Mouse (Mus musculus) adipocyte (in vitro differentiated cells): ENCODE results near the gene Mogs.

Experiments
- DNase-seq: peaks from one replicate; pipeline ENCODE4 v3.0.0-alpha.2; 2016; ENCODE audit warnings: low spot score

Mogs gene

DNA sequence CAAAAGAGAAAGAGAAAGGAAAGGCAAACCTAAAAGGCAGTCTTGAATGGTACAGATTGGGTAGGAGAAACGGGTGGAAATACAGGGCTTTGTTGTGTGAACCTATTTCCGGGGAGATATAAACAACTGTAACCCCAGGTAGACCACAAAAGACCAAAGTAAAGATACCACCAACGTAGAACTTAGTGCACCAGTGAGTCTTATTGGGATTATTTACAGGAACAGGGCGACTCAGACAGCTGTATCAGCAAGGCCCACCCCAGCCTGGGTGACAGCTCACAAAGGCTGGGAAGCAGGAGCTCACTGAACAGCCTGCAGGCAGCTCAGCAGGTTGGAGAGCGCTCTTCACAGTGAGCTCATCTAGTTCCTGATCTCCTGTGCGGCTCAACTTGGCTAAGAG, 19.3 kb upstream of the Mogs start:
- no peak for DNase-seq

- peak; percentile 52 for DNase-seq
These were observed 16.9 kb upstream of the Mogs start for GRCm38 (mm10) chr6:83098411-83098810.

GRCm38 (mm10) chr6:83101316-83101687, 14.0 kb upstream of the Mogs start, which contains the start of the genes Ccdc142 and Gm42688:
TSS of gene Ccdc142 (plus strand) at chr6:83101601.
TSS of gene Gm42688 (plus strand) at chr6:83101617.
- DNase-seq: peak; percentile 91

GRCm38 (mm10) chr6:83101688-83102556, 13.4 kb upstream of the Mogs start:
- peak; percentile 71 for DNase-seq

DNA sequence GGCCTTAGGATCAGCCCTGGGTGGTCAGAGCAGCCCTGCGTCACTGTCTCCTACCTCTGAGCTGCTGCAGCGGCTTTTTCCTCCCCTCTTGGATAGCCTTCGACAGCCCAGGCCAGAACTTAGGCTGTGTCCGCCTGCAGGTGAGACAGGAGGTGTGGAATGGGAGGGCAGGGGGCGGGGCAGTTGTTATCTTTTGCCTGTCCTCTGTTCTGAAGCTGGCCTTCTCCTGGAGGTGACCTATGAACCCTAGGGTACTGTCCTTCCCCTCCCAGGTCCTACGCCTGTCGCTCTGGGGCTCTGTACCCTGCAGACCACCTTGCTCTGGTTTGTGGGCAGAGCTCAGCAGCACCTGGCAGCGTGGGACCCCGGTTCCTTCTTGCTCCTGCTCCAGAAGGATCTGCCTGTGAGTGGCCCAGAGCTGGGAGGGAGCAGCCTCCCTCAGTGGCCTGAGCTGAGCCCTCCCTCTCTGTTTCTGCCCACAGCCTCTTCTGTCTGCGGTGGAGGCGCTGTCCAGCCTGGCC, 12.1 kb upstream of the Mogs start:
- no peak for DNase-seq

DNA sequence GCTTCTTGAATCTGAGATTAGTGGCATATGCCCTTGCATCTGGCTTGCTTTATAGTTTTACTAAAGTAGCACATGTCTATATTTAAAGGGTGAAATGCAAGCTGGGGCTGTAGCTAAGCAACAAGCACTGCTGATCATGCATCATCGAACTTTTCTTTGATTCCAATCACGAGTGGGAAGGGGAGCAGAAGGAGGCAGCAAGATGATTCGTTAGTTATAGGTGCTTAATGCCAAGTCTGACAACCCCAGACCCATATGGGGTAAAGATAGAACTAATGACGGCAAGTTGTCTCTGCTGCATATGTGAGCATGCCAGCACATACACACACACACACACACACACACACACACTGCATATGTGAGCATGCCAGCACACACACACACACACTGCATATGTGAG, 11.1 kb upstream of the Mogs start:
- DNase-seq: no peak

DNA sequence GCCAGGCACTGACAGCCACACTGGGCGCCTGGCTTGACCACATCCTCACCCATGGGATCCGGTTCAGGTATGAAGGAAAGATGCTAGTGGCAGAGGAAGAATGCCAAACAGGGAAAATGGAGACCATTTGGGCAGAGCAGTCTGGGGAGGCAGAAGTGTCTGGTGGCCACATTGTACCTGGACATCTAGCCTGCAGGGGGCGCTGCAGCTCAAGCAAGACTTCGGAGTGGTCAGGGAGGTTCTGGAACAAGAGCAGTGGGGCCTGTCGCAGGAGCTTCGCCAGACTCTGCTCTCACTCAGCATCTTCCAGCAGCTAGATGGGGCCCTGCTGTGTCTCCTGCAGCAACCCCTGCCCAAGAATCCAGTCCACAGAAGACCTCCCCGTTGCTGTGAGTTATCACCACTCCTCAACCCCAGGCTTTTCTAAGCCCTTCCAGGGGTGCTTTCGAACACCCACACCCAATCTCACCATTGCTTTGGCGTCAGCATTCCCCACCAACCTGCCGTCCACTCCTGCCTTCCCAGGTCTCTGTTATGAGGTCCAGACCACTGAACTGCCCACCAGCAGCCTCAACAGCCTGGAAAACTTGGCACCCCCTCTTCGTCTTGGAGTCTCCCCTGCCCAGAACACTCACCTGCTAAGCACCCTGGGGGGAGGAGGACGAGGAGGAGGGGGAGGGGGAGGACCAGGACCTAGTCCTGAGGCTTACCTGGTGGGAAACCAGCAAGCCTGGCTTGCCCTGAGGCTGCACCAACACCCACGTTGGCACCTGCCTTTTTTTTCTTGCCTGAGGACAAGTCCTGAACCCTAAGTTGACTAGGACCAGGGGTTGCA, 7.5 kb upstream of the Mogs start:
- DNase-seq: peak; percentile 80

- DNase-seq: peak; percentile 86
These were observed 6.3 kb upstream of the Mogs start, which contains the start of gene Mrpl53 for GRCm38 (mm10) chr6:83108762-83109668. TSS of gene Mrpl53 (plus strand) at chr6:83109040.

GRCm38 (mm10) chr6:83111510-83112136, 3.7 kb upstream of the Mogs start:
- DNase-seq: no peak

DNA sequence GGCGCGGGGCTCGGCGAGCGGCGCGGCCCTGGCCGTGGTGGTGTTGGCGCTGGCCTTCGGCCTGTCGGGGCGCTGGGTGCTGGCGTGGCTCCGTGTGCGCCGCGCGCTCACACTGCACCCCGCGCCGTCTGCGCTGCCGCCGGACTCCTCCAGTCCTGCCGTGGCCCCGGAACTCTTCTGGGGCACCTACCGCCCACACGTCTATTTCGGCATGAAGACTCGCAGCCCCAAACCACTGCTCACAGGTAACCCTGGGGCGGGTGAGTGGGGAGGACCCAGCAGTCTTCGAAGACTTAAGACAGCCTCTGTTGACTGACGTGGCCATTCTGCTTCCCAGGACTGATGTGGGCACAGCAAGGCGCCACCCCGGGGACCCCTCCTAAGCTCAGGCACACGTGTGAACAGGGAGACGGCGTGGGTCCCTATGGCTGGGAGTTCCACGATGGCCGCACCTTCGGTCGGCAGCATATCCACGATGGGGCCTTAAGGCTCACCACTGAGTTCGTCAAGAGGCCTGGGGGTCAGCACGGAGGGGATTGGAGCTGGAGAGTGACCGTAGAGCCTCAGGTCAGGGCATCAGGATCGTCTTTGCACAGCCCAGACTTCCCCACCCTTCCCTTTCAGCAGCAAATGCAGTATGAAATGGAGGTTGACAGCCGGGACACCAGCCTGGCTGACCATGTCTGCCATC, 531 bp downstream of the Mogs start:
- no peak for DNase-seq

DNA sequence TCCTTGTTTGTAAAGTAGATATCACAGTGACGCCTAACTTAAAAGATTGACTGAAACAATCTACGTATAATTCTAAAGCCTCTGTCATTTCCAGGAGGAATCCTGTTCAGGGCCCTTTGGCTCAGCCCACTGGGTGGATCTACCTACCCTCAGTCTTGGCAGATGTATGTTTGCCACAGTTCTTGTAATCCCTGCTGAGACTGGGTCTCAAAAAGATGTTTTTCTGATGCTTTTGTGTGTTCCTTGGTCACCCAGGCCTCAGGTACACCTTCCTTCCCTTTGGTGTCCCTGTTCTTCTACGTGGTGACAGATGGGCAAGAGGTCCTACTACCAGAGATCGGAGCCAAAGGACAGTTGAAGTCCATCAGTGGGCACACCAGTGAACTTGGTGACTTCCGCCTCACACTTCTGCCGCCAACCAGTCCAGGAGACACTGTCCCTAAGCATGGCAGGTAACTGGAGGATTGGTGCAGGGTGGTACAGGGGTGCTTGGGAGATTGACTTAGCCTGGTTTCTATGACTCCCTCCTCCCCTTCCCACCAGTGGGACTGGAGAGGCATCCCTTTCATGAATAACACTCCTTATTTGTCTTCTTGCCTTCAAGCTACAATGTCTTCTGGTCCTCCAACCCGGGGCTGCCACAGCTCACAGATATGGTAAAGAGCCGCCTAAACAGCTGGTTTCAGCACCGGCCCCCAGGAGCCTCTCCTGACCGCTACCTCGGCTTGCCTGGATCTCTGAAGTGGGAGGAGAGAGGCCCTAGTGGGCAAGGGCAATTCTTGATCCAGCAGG, 1.3 kb downstream of the Mogs start:
- no peak for DNase-seq

GRCm38 (mm10) chr6:83117165-83117438, 1.8 kb downstream of the Mogs start:
- no peak for DNase-seq

- DNase-seq: no peak
These were observed 2.3 kb downstream of the Mogs start for GRCm38 (mm10) chr6:83117616-83118015.

DNA sequence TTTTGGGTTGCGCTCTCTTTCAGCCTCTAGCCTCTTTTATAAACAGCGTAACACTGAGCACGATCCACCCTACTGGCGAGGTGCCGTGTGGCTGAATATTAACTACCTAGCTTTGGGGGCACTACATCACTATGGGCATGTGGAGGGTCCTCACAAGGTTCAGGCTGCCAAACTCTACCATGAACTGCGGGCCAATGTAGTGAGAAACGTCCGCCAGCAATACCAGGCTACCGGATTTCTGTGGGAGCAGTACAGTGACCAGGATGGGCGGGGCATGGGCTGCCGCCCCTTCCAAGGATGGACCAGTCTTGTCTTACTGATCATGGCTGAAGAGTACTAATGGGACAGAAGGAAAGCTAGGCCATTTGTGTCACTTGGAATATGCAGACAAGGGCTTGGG, 3.1 kb downstream of the Mogs start:
- DNase-seq: no peak

DNA sequence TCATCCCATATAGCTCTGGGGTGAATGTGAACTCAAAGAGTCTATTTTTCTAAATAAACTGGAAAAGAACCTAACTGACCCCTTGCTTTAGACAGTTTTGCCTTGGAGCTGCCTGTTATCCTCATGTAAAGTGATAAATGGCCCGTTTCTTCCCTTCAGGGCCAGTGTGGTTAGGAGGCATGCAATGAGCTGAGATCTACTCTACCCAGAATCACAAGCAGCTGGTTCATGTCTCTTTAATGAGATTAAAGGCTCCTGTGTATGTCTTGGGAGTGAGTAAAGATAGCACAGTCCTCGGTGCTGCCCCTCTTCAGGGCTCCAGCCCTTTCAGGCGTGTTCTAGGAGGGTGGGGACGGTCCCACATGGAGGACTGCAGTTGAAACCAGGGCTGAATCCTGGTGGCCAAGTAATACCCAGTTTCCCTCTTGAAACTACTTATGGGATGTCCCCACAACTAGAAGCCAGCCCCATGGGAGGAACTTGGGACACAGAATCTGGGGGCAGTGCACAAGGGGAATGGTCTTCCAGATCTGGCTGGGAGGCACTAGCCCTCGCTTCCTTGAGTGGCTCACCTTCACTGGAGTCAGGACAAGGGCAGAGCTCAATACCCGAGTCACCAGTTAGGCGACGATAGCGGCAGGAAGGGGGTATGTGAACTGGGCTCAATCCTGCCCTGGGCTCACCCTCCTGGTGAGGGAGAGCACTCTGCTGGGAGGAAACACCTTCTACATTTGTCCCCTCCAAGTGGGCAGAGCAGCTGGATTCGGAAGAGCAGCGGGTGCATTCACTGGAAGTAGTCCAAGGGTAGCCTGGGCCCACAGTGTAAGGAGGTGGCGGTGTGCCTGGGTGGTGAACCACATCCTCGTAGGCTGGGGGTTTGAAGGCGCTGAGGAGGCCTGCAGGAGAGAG, 3.8 kb downstream of the Mogs start:
- no peak for DNase-seq

DNA sequence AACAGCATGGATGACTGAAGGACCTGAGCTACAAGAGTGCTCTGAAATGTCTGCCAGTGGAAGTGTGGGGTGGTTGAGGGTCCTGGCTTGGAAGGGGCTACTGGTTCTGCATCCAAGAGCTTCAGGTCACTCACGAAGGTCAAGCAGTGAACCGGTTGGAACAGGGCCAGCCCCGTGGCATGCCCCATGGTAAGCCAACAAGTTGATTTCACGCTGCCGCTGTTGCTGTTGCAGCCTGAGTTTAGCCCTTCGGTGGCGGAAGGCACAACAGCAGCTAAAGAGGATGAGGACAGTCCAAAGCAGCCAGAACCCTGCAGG, 4.4 kb downstream of the Mogs start:
- no peak for DNase-seq

DNA sequence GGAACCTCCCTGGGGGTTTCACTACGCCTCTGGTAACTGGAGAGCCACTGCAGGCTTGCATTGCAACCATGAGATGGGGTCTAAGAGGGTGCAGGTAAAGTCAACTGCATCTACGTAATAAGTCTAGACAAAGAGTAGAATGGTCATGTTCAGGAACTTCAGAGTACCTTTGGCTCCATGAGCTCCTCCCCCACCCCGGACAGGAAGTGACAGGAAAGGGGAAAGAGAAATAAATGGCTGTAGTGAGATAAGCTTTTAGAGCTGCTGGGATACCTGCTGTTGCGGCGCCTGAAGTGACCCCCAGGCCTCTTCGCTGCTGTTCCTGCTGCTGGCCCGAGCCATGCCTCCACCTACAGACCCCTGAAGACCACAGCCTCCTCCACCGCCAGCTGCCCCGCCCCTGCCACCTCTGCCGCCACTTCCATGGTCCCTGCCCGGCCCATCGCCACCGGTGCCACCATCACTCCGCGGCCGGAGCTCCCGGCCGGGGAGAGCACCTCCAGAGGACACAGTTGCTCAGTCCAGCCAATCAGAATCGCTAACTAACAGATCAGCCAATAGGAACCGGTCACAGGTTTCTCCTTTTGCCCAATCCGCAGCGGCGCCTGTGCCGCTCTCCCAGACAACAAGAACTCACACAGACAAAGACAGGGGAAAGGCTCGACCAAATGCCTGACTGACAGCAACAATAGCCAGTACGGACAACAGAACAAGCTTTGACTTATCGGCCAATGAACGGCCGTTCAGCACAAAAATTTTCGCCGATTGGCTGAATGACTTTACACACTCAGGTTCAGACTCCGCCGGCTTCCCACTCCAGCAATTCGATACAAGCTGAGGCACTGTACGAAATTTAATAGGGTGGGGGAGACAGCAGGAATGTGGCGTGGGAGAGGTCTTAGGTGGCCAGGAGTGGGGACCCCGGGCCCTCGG, 5.9 kb downstream of the Mogs start, which contains the start of gene Wbp1:
Gene Wbp1 (minus strand): TSS at position 630 of the 933 bp plus-strand sequence.
- peak; percentile 100 for DNase-seq
